18 mouse cellular contexts compared by ENCODE assay signal in the genomic region with DNA sequence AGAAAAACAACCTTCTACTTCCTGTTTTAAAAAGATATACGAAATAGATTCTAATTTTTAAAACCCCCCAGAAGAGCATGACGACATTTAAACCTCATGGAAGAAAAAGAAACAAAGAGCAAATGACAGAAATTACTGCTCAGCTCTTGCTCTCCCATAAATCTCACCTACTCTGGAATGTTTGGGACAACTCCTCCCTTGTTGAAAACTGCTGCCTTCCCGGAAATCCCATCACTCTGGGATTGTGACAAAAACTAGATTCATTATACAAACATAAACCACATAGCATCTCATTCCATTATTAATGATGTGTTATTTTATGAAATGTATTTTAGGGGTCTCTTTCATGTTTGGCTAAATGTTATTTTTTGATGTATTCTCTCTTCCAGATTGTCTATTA. TPM values are rescaled to one million over a fixed set of nuclear protein-coding genes. Genes with fewer than 3 reads are reported as not detected.
"Had no signal": no experiment of that assay in that cellular context is flagged by ENCODE, and none has a peak within 500 bp of the region (broad histone marks: within the 10 kb centered on the region; RNA-seq: fewer than 3 reads in every experiment).

No protein-coding gene starts in this region.

- H3K4me1 ChIP-seq: limb, embryonic 10.5 days; limb, embryonic 13.5 days; liver, embryonic 12.5 days; liver, embryonic 15.5 days; megakaryocyte, embryonic 14.5 days had no signal

- H3K36me3 ChIP-seq: limb, embryonic 10.5 days; limb, embryonic 13.5 days; liver, embryonic 12.5 days; liver, embryonic 15.5 days; lung, embryonic 15.5 days had no signal

- H3K27me3 ChIP-seq: limb, embryonic 13.5 days; liver, embryonic 12.5 days; liver, embryonic 15.5 days; lung, embryonic 15.5 days; megakaryocyte, embryonic 14.5 days had no signal

- H3K9ac ChIP-seq: limb, embryonic 13.5 days; liver, embryonic 12.5 days; liver, embryonic 15.5 days; lung, embryonic 15.5 days had no signal

- H3K9me3 ChIP-seq: limb, embryonic 10.5 days; limb, embryonic 13.5 days; liver, embryonic 12.5 days; liver, embryonic 15.5 days; lung, embryonic 15.5 days had no signal

- DNase-seq: kidney, adult 11 months; kidney, postnatal 10 days; layer of hippocampus, adult 9-11 months; liver; lung, postnatal 36 days; midbrain, embryonic 14.5 days; thymus, adult 18-20 months; thymus, postnatal 36 days had no signal

- ATAC-seq: hindbrain, postnatal 0 days; inflammation-experienced regulatory T-cells, adult 6 months; liver, embryonic 12.5 days had no signal

- H3K4me3 ChIP-seq: layer of hippocampus, adult 2 months; limb, embryonic 10.5 days; limb, embryonic 13.5 days; liver, embryonic 12.5 days; liver, embryonic 15.5 days; lung, embryonic 15.5 days; megakaryocyte, embryonic 14.5 days had no signal

- H3K27ac ChIP-seq: hindbrain, postnatal 0 days; layer of hippocampus, adult 2 months; limb, embryonic 10.5 days; limb, embryonic 13.5 days; liver, embryonic 12.5 days; liver, embryonic 15.5 days; lung, embryonic 15.5 days had no signal

- H3K4me2 ChIP-seq: limb, embryonic 13.5 days; liver, embryonic 12.5 days; liver, embryonic 15.5 days; lung, embryonic 15.5 days; midbrain, embryonic 11.5 days had no signal

RNA-seq across cellular contexts. Expression of a gene that starts 48.9 kb away (rescaled TPM):
- polyA plus RNA-seq: inflammation-experienced regulatory T-cells, adult 6 months had no signal
